Mouse (Mus musculus): Measurements from ENCODE around the gene Ltn1.

Gene Ltn1

GRCm38 (mm10) chr16:87393813-87394548 is 38.4 kb downstream of the Ltn1 start:
- DNase-seq (ENCODE audit: low read depth, low spot score): peak; percentile 19

- DNase-seq (ENCODE audit: low read depth, low spot score): no peak
Measured at GRCm38 (mm10) chr16:87387444-87387977, 44.9 kb downstream of the Ltn1 start.

- DNase-seq (ENCODE audit: low read depth, low spot score): no peak
Measured at GRCm38 (mm10) chr16:87384366-87384765, 48.0 kb downstream of the Ltn1 start.

- no peak for DNase-seq (ENCODE audit: low read depth, low spot score)
Measured at GRCm38 (mm10) chr16:87382996-87383395, 49.4 kb downstream of the Ltn1 start.

- DNase-seq (ENCODE audit: low read depth, low spot score): no peak
Measured at GRCm38 (mm10) chr16:87366445-87366844, 66.0 kb downstream of the Ltn1 start.

- DNase-seq (ENCODE audit: low read depth, low spot score): no peak
Measured at GRCm38 (mm10) chr16:87366035-87366434, 66.4 kb downstream of the Ltn1 start.

GRCm38 (mm10) chr16:87364231-87364630 is 68.2 kb downstream of the Ltn1 start:
- no peak for DNase-seq (ENCODE audit: low read depth, low spot score)

GRCm38 (mm10) chr16:87360096-87360495 is 72.3 kb downstream of the Ltn1 start:
- DNase-seq (ENCODE audit: low read depth, low spot score): no peak

- DNase-seq (ENCODE audit: low read depth, low spot score): no peak
Measured at GRCm38 (mm10) chr16:87354748-87355147, 77.7 kb downstream of the Ltn1 start.

- peak; percentile 94 for DNase-seq (ENCODE audit: low read depth, low spot score)
Measured at GRCm38 (mm10) chr16:87354075-87354583, 78.3 kb downstream of the Ltn1 start, which contains the start of gene N6amt1. Gene N6amt1, plus strand, starts transcription at chr16:87354185.

- no peak for DNase-seq (ENCODE audit: low read depth, low spot score)
Measured at GRCm38 (mm10) chr16:87353605-87354004, 78.8 kb downstream of the Ltn1 start.

GRCm38 (mm10) chr16:87351386-87352105 is 80.9 kb downstream of the Ltn1 start:
- DNase-seq (ENCODE audit: low read depth, low spot score): no peak

- no peak for DNase-seq (ENCODE audit: low read depth, low spot score)
Measured at GRCm38 (mm10) chr16:87348133-87348532, 84.3 kb downstream of the Ltn1 start.

GRCm38 (mm10) chr16:87341043-87341572 is 91.3 kb downstream of the Ltn1 start:
- DNase-seq (ENCODE audit: low read depth, low spot score): no peak

- no peak for DNase-seq (ENCODE audit: low read depth, low spot score)
Measured at GRCm38 (mm10) chr16:87334756-87335155, 97.7 kb downstream of the Ltn1 start.

- peak; percentile 71 for DNase-seq (ENCODE audit: low read depth, low spot score)
Measured at GRCm38 (mm10) chr16:87329986-87330385, 102.4 kb downstream of the Ltn1 start.
